Mouse (Mus musculus): ENCODE data around the gene Amph.
"Not testable (repeated sequence)": the region's sequence is repeated elsewhere in the genome, so short reads cannot be mapped to it uniquely, and the experiment has no call there.

The Amph gene

GRCm38 (mm10) chr13:19025906-19026305 lies 77.9 kb downstream of the Amph start:
- no peak for DNase-seq (ENCODE audit: low spot score in 2 of 2)

GRCm38 (mm10) chr13:19026923-19027322 lies 78.9 kb downstream of the Amph start:
- DNase-seq (ENCODE audit: low spot score in 2 of 2), result no peak

- peak in 1 of 2 experiments; percentile 54 for DNase-seq (ENCODE audit: low spot score in 2 of 2)
Measured at GRCm38 (mm10) chr13:19027766-19028350, 79.9 kb downstream of the Amph start.

- DNase-seq (ENCODE audit: low spot score in 2 of 2), result no peak
Measured at GRCm38 (mm10) chr13:19031916-19032688, 84.1 kb downstream of the Amph start.

- DNase-seq (ENCODE audit: low spot score in 2 of 2), result no peak
Measured at GRCm38 (mm10) chr13:19052090-19052489, 104.1 kb downstream of the Amph start.

GRCm38 (mm10) chr13:19054504-19054903 lies 106.5 kb downstream of the Amph start:
- DNase-seq (ENCODE audit: low spot score in 2 of 2), result no peak

- DNase-seq (ENCODE audit: low spot score in 2 of 2), result no peak
Measured at GRCm38 (mm10) chr13:19072261-19072660, 124.3 kb downstream of the Amph start.

GRCm38 (mm10) chr13:19077427-19077826 lies 129.4 kb downstream of the Amph start:
- DNase-seq (ENCODE audit: low spot score in 2 of 2), result peak; percentile 26 to 56

GRCm38 (mm10) chr13:19081932-19082331 lies 133.9 kb downstream of the Amph start:
- DNase-seq (ENCODE audit: low spot score in 2 of 2), result no peak

GRCm38 (mm10) chr13:19094571-19094970 lies 146.6 kb downstream of the Amph start:
- no peak for DNase-seq (ENCODE audit: low spot score in 2 of 2)

GRCm38 (mm10) chr13:19097117-19097516 lies 149.1 kb downstream of the Amph start:
- DNase-seq (ENCODE audit: low spot score in 2 of 2), result no peak

- peak; percentile 96 to 97 for DNase-seq (ENCODE audit: low spot score in 2 of 2)
Measured at GRCm38 (mm10) chr13:19101889-19102402, 153.9 kb downstream of the Amph start.

- DNase-seq (ENCODE audit: low spot score in 2 of 2), result no peak
Measured at GRCm38 (mm10) chr13:19106418-19106817, 158.4 kb downstream of the Amph start.

- no peak for DNase-seq (ENCODE audit: low spot score in 2 of 2)
Measured at GRCm38 (mm10) chr13:19109331-19109730, 161.3 kb downstream of the Amph start.

- DNase-seq (ENCODE audit: low spot score in 2 of 2), result no peak
Measured at GRCm38 (mm10) chr13:19113034-19113922, 165.3 kb downstream of the Amph start.

GRCm38 (mm10) chr13:19114761-19115160 lies 166.8 kb downstream of the Amph start:
- DNase-seq (ENCODE audit: low spot score in 2 of 2), result not testable (repeated sequence)

GRCm38 (mm10) chr13:19126912-19127552 lies 179.0 kb downstream of the Amph start:
- no peak for DNase-seq (ENCODE audit: low spot score in 2 of 2)

- peak in 1 of 2 experiments; percentile 34 for DNase-seq (ENCODE audit: low spot score in 2 of 2)
Measured at GRCm38 (mm10) chr13:19133833-19134232, 185.8 kb downstream of the Amph start.

- no peak for DNase-seq (ENCODE audit: low spot score in 2 of 2)
Measured at GRCm38 (mm10) chr13:19137212-19137611, 189.2 kb downstream of the Amph start.

GRCm38 (mm10) chr13:19137932-19138331 lies 189.9 kb downstream of the Amph start:
- DNase-seq (ENCODE audit: low spot score in 2 of 2), result no peak

GRCm38 (mm10) chr13:19138550-19138949 lies 190.5 kb downstream of the Amph start:
- DNase-seq (ENCODE audit: low spot score in 2 of 2), result no peak

GRCm38 (mm10) chr13:19139104-19139503 lies 191.1 kb downstream of the Amph start:
- DNase-seq (ENCODE audit: low spot score in 2 of 2), result no peak
